Mouse (Mus musculus) kidney, embryonic 16.5 days (tissue): Measurements from ENCODE around the gene Gcnt1. TPM values are rescaled to one million over a fixed set of nuclear protein-coding genes. Genes with fewer than 3 reads are reported as not detected.
A peak's percentile ranks its signal among the peaks of the same experiment; 100 is the strongest.

Experiments used
- ATAC-seq: fragments of 200-750 bp; cut with Nextera tagmentation; 2 replicates; pipeline ENCODE4 v1.8.0; 2017; ENCODE audit warnings: moderate TSS enrichment; ENCODE audit not compliant: low FRiP score, low TSS enrichment
- H3K27ac ChIP-seq: fragments of 300-500 bp; sonication (generic); 2 replicates; pipeline ENCODE4 v1.5.1; 2014; ENCODE audit warnings: low read length
- H3K27me3 ChIP-seq: fragments of 300-500 bp; sonication (generic); 2 replicates; pipeline ENCODE4 v1.6.1; 2014; ENCODE audit warnings: low read length, control low read depth, mixed read lengths; ENCODE audit not compliant: insufficient read depth
- H3K36me3 ChIP-seq: fragments of 300-500 bp; sonication (generic); 2 replicates; pipeline ENCODE4 v1.6.1; 2014; ENCODE audit warnings: low read length, control low read depth, mixed read lengths; ENCODE audit not compliant: insufficient read depth
- H3K4me1 ChIP-seq: fragments of 300-500 bp; sonication (generic); 2 replicates; pipeline ENCODE4 v1.6.1; 2014; ENCODE audit warnings: low read length, control low read depth, mixed read lengths; ENCODE audit not compliant: insufficient read depth
- H3K4me2 ChIP-seq: fragments of 300-500 bp; sonication (generic); replicated peaks from 2 replicates; pipeline ENCODE4 v1.6.1; 2014; ENCODE audit warnings: low read depth, low read length
- H3K4me3 ChIP-seq: fragments of 300-500 bp; sonication (generic); 2 replicates; pipeline ENCODE4 v1.5.1; 2014; ENCODE audit warnings: mild to moderate bottlenecking, low read length
- H3K9ac ChIP-seq: fragments of 300-500 bp; sonication (generic); replicated peaks from 2 replicates; pipeline ENCODE4 v1.6.1; 2014; ENCODE audit warnings: low read length
- H3K9me3 ChIP-seq: fragments of 300-500 bp; sonication (generic); 2 replicates; pipeline ENCODE4 v1.6.1; 2016; ENCODE audit warnings: low read length, control low read depth
- whole genome bisulfite sequencing: fragments of 180-500 bp; shearing (Covaris S2); extraction: QIAGEN DNeasy Blood & Tissue Kit; methylation state at CpG from one replicate; pipeline ENCODE4 v1.1.7; 2014; 5-methylcytosine and 5-hydroxymethylcytosine counted together
- polyA plus RNA-seq: library from polyadenylated mRNA; unstranded; fragments of >200 nt; fragmentation: Nextera tagmentation; extraction: Ambion mirVana; gene quantifications from 2 replicates; pipeline ENCODE4 v1.2.1, GENCODE M21; 2015

Gcnt1 gene
- polyA plus RNA-seq, 1 experiment from 2014 or later, result 42.4 TPM

DNA sequence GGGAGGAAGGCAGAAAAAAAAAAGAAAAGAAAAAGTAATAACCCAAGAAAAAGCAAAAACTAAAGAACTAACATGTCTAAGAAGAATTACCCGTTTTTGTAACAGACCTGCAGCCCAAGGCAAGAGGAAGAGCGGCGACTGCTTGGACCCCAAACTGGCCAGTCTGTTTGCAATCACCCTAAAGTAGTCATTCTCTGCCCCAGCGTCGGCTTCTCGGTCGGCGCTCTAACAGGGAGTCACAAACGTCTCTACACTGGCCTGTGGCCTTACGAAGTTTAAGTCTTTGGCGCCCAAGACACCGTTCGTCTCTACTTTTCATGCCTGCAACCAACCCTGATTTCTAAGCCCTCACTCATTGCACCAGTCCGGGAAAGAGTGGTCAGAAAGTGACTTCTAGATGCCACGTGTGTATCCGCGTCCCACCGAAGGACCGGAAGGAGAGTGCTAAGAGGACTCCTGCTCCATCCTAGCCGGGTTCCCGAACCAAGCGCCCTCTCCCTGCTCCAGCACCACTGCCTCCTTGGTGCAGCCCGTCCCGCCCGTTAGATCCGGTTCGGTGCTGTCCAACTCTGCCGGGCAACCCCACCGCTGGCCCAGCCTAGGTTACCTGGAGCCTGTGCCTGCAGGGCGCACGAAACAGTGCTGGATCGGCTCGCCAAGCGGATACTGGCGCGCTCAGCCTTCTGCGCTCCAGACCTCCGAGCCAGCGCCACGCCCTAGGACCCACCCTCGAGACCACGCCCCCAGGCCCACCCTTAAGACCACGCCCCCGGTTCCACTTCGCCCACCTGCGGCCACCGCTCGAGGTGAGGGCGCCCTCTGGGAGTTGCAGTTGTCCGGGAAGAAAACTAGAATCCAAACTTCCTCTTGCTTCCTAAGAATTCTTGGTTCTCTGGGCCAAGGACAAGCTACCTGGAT lies 16.4 kb downstream of the Gcnt1 start:
- Histone ChIP-seq H3K9me3 (no peaks in the 10 kb centered on the region), H3K27me3 (no peaks in the 10 kb centered on the region), H3K9ac (peak overlapping the region; percentile 71), H3K27ac (no peak overlapping the region), H3K4me2 (peak overlapping the region; percentile 94), H3K36me3 (no peaks in the 10 kb centered on the region), H3K4me3 (peak overlapping the region; percentile 64), H3K4me1 (no peaks in the 10 kb centered on the region)
- 3% methylated on average over 50 of the region's 50 CpGs for WGBS
- peak; percentile 96 for ATAC-seq

DNA sequence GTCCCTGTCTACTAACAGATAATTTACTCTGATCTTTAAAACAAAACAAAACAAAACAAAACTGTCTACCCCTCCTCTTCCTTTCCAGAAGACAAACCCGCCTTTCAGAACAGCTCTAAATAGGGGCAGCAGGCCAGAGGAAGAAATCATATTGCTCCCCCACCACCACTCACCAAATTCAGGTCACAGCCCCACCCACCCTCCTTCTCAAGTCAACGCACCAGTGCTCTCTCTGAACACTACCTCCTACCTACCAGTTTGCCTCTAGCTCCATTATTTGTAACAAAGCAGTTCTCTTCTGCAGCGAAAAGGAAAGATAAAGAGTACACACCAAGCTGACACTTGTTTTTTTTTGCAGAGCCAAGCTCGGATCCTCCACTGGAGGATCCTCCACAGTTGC lies 17.3 kb downstream of the Gcnt1 start:
- Histone ChIP-seq H3K9me3 (no peaks in the 10 kb centered on the region), H3K27me3 (no peaks in the 10 kb centered on the region), H3K9ac (no peak overlapping the region), H3K4me1 (no peaks in the 10 kb centered on the region), H3K4me3 (peak overlapping the region; percentile 64), H3K4me2 (peak overlapping the region; percentile 94), H3K27ac (no peak overlapping the region), H3K36me3 (no peaks in the 10 kb centered on the region)
- no peak for ATAC-seq
- WGBS, result 27% methylated on average over 4 of the region's 4 CpGs

DNA sequence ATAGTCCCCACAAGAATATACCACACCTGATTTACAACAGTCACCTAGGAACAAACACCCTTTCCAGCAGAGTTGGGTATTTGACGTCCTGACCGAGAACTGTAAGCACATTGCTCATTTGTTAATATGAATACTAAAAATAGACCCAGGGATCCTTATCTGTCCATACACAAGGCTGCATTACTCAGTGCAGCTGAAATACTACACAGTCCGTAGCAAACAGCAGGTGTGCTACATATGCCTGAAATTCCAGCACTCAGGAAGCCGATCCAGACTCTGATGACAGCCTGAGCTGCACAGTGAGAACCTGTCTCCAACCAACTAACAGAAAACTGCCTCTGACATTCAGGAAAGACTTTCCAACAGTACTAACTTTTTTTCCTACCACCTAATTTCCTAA lies 17.8 kb downstream of the Gcnt1 start:
- H3K36me3 ChIP-seq, result no peaks in the 10 kb centered on the region
- no peak overlapping the region for H3K9ac ChIP-seq
- no peaks in the 10 kb centered on the region for H3K27me3 ChIP-seq
- H3K9me3 ChIP-seq, result no peaks in the 10 kb centered on the region
- no peak for ATAC-seq
- 64% methylated on average over 4 of the region's 4 CpGs for WGBS
- H3K4me2 ChIP-seq, result 0 out of 2 replicates have a peak overlapping the region, but pooled peaks have one; percentile 94
- no peak overlapping the region; the same call in 1 of the 2 replicates for H3K4me3 ChIP-seq
- H3K4me1 ChIP-seq, result no peaks in the 10 kb centered on the region
- no peak overlapping the region for H3K27ac ChIP-seq

DNA sequence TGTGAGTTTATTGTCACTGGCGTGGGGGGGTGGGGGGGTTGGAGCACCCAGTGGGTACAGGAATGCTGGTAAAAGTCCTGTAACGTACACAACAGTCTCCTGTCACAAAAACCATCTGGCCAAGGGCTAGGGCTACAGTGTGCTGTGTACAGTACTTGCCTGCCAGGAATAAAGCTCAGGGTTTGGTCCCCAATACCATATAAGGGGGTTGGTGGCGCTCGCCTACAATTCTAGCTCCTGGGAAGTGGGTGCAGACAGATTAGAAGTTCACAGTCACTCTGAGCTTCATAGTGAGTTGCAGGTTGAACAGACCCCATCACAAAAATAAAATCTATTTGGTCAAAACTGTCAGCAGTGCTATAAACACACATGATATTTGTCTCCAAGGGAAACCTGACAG lies 18.3 kb downstream of the Gcnt1 start:
- H3K4me3 ChIP-seq, result no peak overlapping the region
- H3K27ac ChIP-seq, result no peak overlapping the region
- no peaks in the 10 kb centered on the region for H3K9me3 ChIP-seq
- H3K9ac ChIP-seq, result no peak overlapping the region
- no peaks in the 10 kb centered on the region for H3K4me1 ChIP-seq
- no peaks in the 10 kb centered on the region for H3K27me3 ChIP-seq
- H3K4me2 ChIP-seq, result 0 out of 2 replicates have a peak overlapping the region, but pooled peaks have one; percentile 94
- no peaks in the 10 kb centered on the region for H3K36me3 ChIP-seq
- WGBS, result 87% methylated on average over 4 of the region's 4 CpGs
- ATAC-seq, result no peak

DNA sequence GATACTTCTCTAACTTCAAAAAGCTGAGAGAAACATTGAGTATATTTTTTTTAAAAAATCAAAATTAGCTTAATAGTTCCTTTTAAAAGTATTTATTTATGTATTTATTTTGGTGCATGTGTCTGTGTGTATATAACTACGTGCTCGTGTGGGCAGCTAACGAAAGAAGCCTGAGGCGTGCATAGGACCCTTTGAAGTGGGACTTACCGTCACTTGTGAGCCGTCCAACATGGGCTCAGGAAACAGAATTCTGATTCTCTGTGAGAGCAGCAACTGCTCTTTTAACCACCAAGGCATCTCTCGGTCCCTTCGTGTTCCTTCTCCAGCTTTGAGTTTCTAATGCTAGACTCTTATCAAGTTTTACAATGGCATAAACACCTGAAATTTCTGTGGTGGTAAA lies 18.9 kb downstream of the Gcnt1 start:
- Histone ChIP-seq H3K4me2 (no peak overlapping the region), H3K9me3 (no peaks in the 10 kb centered on the region), H3K4me3 (no peak overlapping the region), H3K4me1 (no peaks in the 10 kb centered on the region), H3K27ac (no peak overlapping the region), H3K27me3 (no peaks in the 10 kb centered on the region), H3K36me3 (no peaks in the 10 kb centered on the region), H3K9ac (no peak overlapping the region)
- WGBS, result 84% methylated on average over 8 of the region's 8 CpGs
- no peak for ATAC-seq

DNA sequence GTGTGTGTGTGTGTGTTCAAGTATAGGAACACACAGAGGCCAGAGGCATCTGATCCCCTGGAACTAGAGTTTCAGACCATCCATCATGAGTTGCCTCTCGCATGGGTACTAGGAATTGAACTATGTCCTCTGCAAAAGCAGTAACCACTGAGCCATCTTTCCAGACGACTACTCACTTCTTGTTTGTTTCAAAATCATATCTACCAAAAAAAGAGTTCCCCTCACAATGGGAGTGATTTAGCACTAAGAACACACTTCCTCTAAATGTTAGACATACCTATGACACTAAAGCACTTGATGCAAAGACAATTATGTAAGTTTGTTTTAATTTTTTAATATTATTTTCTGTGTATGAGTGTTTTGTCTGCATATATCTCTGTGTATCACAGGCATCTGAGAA lies 24.8 kb downstream of the Gcnt1 start:
- Histone ChIP-seq H3K4me1 (no peaks in the 10 kb centered on the region), H3K36me3 (no peaks in the 10 kb centered on the region), H3K27ac (no peak overlapping the region), H3K4me2 (no peak overlapping the region), H3K9ac (no peak overlapping the region), H3K27me3 (no peaks in the 10 kb centered on the region), H3K4me3 (no peak overlapping the region), H3K9me3 (no peaks in the 10 kb centered on the region)
- ATAC-seq, result no peak
- 81% methylated on average over 2 of the region's 2 CpGs for WGBS

DNA sequence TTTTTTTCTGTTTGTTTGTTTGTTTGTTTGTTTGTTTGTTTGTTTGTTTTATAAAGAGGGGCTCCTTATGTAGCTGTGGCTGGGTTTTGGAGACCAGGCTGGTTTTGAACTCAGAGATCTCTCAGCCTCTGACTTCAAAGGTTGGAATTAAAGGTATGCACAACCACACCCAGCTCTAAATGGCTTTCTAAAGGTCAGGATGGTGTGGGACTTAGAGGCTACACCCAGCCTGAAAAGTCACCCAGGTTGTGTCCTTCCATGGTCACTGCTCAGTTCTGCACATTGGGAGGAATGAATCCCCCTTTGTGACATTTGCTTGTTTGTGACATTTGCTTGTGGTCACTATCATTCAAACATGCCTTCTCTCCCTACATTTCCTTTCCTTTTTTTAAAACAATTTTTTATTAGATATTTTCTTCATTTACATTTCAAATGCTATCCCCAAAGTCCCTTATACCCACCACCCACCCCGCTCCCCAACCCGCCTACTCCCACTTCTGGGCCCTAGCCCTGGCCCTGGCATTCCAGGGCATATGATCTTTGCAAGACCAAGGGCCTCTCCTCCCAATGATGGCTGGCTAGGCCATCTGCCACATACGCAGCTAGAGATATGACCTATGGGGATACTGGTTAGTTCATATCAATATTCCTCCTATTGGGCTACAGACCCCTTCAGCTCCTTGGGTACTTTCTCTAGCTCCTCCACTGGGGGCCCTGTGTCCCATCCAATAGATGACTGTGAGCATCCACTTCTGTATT lies 25.7 kb downstream of the Gcnt1 start:
- WGBS, result 97% methylated on average over 3 of the region's 3 CpGs
- Histone ChIP-seq H3K4me1 (no peaks in the 10 kb centered on the region), H3K4me3 (no peak overlapping the region), H3K36me3 (no peaks in the 10 kb centered on the region), H3K27me3 (no peaks in the 10 kb centered on the region), H3K9ac (no peak overlapping the region), H3K27ac (no peak overlapping the region), H3K4me2 (no peak overlapping the region), H3K9me3 (no peaks in the 10 kb centered on the region)
- no peak for ATAC-seq

DNA sequence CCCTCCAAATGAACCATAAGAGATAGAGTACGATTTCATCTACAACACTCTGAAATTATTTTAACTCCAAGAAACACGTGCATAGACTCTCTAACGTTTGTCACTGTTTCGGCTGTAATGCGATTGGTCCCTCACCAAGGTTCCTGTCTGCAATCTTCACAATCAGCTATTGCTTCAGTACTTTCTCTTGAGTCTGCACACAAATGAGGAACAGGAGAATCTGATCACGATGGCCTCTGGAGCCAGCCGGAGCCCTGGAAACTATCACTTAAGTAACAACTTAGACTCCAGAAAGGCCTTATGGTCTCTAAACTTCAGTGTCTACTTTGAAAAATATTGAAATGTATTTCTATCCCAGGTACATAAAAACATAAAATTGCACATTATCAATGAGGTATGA lies 27.8 kb downstream of the Gcnt1 start:
- Histone ChIP-seq H3K9ac (no peak overlapping the region), H3K27me3 (no peaks in the 10 kb centered on the region), H3K36me3 (no peaks in the 10 kb centered on the region), H3K4me3 (no peak overlapping the region), H3K4me1 (no peaks in the 10 kb centered on the region), H3K4me2 (no peak overlapping the region), H3K9me3 (no peaks in the 10 kb centered on the region), H3K27ac (no peak overlapping the region)
- 88% methylated on average over 7 of the region's 7 CpGs for whole genome bisulfite sequencing
- ATAC-seq, result no peak

DNA sequence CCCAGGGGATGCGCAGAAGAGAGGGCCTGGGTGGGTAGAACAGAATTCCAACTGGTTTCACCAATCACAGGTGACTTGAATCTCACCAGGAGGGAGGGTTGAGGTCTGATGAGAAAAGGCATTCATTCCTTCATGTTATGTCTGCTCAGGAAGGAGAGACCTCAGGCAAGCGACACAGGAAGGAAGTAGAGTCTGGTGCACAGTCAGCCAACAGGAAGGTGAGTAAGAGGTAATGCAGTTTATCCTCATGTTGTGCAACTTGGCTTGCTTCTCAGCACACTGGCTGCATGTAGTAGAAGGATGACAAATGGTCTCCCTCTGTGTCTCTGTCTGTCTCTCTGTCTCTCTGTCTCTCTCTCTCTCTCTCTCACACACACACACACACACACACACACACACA lies 33.1 kb downstream of the Gcnt1 start:
- H3K9me3 ChIP-seq, result no peaks in the 10 kb centered on the region
- ATAC-seq, result no peak; the same call in 1 of the 2 replicates
- H3K27me3 ChIP-seq, result no peaks in the 10 kb centered on the region
- H3K4me1 ChIP-seq, result 0 out of 2 replicates have a peak, but pooled peaks cover 13% of the 10 kb centered on the region
- no peak overlapping the region for H3K27ac ChIP-seq
- H3K4me2 ChIP-seq, result no peak overlapping the region
- no peak overlapping the region for H3K4me3 ChIP-seq
- no peaks in the 10 kb centered on the region for H3K36me3 ChIP-seq
- 77% methylated on average over 2 of the region's 2 CpGs for WGBS
- no peak overlapping the region for H3K9ac ChIP-seq
